Mouse (Mus musculus) thymus, postnatal 10 days (tissue): ENCODE results near the gene Kptn.

Source experiments
- DNase-seq, 2 experiments: peaks; one replicate each; pipeline ENCODE4 v3.0.0; 2021; ENCODE audit warnings: low spot score in 2 of 2

Kptn gene

GRCm38 (mm10) chr7:16119569-16120261 is at the start of gene Kptn:
Gene Kptn (plus strand): TSS chr7:16119895.
- DNase-seq, result peak; percentile 83 to 90

- no peak for DNase-seq
Observed at GRCm38 (mm10) chr7:16070846-16071245, 48.8 kb upstream of the Kptn start.

GRCm38 (mm10) chr7:16071906-16072305 is 47.8 kb upstream of the Kptn start:
- DNase-seq, result no peak

GRCm38 (mm10) chr7:16079947-16080346 is 39.7 kb upstream of the Kptn start:
- DNase-seq, result no peak

GRCm38 (mm10) chr7:16080581-16080980 is 39.1 kb upstream of the Kptn start:
- DNase-seq, result no peak

GRCm38 (mm10) chr7:16083361-16083760 is 36.3 kb upstream of the Kptn start:
- no peak for DNase-seq

- DNase-seq, result no peak
Observed at GRCm38 (mm10) chr7:16087587-16087986, 32.1 kb upstream of the Kptn start.

- DNase-seq, result no peak
Observed at GRCm38 (mm10) chr7:16094592-16094991, 25.1 kb upstream of the Kptn start.

- peak; percentile 97 to 98 for DNase-seq
Observed at GRCm38 (mm10) chr7:16098021-16099017, 21.4 kb upstream of the Kptn start, which contains the start of gene Napa. Gene Napa (plus strand): TSS chr7:16098458.

- no peak for DNase-seq
Observed at GRCm38 (mm10) chr7:16099901-16100300, 19.8 kb upstream of the Kptn start.

- no peak for DNase-seq
Observed at GRCm38 (mm10) chr7:16101081-16101480, 18.6 kb upstream of the Kptn start.

- no peak for DNase-seq
Observed at GRCm38 (mm10) chr7:16101726-16102475, 17.8 kb upstream of the Kptn start.

- DNase-seq, result no peak
Observed at GRCm38 (mm10) chr7:16102686-16103226, 16.9 kb upstream of the Kptn start.

- DNase-seq, result no peak
Observed at GRCm38 (mm10) chr7:16103760-16104159, 15.9 kb upstream of the Kptn start.

GRCm38 (mm10) chr7:16104611-16105388 is 14.9 kb upstream of the Kptn start:
- no peak for DNase-seq

GRCm38 (mm10) chr7:16108886-16109542 is 10.7 kb upstream of the Kptn start:
- no peak for DNase-seq

- DNase-seq, result no peak
Observed at GRCm38 (mm10) chr7:16110158-16110557, 9.5 kb upstream of the Kptn start.

- DNase-seq, result no peak
Observed at GRCm38 (mm10) chr7:16111284-16112090, 8.2 kb upstream of the Kptn start.

- no peak for DNase-seq
Observed at GRCm38 (mm10) chr7:16116418-16116817, 3.3 kb upstream of the Kptn start.
